Mouse (Mus musculus) left cerebral cortex, adult 11 months (tissue): ENCODE results near the gene Arhgap24.

ENCODE experiments used
- DNase-seq: peaks from one replicate; pipeline ENCODE4 v3.0.0; 2022; ENCODE audit warnings: low spot score

Gene Arhgap24

DNA sequence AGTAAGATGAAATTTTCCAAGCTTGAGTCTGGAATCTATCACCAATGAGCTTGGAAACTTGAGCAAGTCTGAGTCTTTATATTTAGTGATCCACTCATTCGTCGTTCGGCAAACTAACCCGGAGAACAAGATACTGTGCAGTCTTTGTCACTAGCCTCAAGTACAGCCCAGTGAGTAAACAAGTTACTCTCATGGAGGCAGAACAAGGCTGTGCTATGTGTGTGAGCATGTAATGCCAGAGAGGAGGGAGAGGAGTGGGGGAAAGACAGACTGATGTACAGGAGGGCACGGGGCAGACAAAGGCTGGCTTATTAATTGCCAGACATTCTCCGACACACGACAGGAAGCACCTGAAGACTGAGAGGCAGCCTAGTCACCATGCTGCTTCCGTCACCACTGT is 97.2 kb downstream of the Arhgap24 start:
- DNase-seq, result no peak

DNA sequence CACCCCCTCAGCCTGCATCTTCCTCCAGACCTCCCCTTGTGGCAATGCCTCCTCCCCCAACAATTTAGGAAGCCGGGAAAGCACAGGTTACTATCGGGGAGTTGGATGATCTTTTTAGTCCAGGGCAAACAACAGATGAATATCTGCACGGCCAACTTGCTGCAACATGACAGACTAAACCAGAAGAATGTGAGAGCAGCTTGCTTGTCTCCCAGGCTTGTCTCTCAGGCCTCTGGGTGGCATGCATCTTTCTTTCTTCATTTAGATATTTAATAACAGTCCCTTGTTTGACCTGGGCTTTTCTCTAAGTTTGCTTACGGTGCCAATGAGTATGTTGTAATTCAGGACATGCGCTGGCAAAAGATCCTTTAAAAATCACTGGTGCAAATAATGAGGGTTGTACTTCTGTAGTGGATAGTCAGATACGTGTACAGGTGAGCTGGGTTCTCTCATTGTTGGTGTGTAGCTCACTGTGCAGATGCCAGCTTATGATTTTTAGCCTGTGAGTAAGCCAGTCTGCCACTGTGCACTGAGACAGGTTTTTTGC is 101.7 kb downstream of the Arhgap24 start:
- DNase-seq, result no peak

DNA sequence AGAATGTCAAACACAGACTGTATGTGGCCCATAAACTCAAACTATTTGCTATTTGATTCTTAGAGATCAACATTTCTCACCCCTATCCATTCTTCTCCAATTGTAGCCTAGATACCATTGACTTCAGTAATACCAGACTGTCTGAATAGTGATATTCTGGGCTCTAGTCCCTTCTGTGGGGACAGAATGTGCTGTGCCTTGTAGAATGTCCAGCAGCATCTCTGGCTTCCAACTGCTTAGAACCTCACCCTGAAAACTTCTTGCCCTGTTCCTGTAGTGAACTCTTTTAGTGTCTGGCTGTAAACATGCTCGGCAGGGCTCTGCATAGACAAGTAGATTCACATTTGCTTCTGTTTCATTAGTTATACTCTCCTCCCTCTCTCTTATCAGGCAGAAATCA is 110.2 kb downstream of the Arhgap24 start:
- no peak for DNase-seq

DNA sequence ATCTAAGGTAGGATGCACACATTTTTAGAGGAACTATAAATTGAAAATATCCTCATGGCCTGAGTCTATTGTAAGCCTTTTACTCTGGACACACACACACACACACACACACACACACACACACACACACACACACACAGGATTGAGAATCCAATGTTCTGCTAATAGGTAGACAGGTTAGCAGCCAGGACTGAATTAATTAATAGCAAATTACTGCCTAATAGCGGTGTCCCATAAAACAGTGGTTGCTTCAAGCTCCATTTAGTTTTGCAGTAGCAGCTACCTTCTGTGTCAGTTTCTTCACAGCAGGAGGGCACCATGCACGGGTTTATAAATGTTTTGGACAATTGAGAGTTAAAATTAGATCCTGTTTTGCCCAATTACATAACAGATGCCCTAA is 111.9 kb downstream of the Arhgap24 start:
- no peak for DNase-seq

DNA sequence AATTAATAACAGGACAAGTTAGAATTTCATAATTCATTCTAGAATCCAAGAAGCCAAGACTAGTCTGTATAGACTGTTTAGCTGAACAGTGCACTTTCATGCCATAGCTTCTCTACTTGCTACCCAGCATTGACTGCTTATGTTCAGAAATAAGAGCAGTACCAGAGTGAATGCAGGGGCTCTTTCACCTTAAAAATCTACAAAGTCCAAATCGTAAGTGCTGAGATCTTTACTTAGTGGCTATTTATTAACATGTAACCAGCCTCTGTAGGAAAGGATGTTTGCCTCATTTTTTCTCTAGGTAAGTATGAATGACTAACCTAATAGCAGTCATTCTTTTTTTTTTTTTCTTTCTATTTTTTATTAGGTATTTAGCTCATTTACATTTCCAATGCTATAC is 117.9 kb downstream of the Arhgap24 start:
- no peak for DNase-seq

DNA sequence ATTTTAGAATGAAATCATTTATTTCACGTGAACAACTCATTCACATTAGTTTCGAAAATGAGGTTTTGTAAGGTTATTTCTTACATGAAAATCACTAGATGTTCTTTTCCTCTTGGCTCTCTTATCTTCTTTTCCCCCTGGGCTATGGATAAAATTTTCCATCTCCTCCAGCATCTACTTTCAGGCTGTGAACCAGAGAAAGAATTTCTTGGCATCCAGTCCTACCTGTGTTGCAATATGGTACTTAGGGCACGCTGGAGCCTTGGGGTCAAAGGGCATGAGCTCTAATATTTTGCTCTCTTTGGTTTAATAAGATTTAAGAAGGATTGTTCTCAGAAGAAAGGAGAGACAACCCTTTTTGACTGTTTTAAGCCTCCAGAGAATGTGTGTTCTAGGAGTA is 132.4 kb downstream of the Arhgap24 start:
- no peak for DNase-seq

DNA sequence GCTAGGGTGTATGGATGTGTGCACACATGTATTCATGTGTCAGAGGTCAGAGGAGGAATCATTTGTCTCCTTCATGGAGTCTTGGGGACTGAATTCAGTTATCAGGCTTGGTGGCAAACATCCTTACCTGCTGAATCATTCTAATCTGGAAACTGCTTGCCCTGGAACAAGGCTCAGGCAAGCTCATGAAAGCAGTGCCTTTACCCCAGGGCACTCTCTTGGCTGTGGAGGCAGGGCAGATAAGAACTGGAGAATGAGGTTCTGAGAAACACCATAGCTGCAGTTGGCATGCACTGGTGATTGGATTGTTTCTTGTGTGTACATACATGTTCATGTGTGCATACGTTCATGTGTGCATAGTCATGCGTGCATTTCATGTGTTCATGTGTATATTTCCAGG is 132.9 kb downstream of the Arhgap24 start:
- DNase-seq, result no peak

DNA sequence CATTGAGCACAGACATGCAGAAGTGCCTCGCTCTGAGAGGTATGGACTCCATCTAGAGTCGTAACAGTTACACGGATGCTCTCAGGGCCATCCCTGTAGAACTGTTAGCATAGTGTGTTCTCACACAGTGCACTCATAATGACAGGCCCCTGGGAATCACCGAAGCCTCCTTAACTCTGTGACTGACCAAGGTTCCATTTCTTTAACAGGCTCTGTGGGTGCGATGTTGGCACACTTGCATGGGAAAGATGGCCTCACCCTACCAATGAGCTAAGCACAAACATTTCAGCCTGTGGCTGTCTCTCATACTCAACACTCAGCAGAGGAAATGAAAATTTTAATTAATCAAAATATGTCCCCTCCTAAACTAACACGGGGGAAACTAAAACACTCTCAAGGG is 134.1 kb downstream of the Arhgap24 start:
- no peak for DNase-seq

DNA sequence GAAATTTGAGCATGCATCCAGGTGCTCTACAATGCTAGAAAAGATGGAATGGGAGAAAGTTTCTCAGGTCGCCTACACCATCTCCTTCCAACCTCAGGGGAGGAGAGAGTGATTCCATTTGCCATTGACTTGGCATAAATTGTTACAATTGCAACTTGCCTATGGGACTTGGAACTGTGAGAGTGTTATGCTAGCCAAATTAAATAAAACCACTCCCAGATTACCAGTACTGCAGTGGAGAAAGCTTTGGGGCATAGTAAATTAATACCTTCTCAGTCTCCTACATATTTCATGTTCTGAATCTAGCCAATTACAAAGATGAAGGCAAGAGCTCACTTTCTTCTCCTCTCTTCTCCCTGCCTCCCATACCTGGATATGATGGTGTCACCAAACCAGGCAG is 139.8 kb downstream of the Arhgap24 start:
- DNase-seq, result no peak

DNA sequence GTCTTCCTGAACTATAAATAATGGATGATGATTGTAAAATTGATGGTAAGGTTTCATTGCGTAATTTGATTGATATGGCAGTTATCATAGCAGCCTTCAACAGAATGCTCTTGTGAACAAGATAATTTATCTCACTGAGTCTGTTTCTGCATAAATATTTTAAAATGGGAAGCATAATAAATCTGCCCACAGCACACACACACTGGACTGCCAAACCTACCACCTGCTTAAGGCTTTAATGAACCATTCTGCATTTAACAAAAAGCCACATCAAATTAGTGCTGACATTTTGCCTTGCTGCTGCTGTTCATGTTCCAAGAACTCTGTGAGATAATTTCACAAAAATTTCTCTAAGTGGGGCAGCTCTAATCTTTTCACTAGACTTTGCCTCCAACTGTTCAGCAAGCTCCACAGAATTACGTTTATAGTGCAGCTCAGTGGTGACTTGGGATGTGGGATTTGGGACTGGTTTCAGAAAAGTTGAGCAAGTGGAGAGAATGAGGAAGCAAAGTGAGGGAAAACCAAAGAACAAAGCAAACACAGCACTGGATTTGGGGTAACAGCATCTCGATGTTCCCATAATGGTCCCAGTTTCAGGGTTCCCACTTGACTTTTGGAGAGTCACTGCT is 142.7 kb downstream of the Arhgap24 start:
- no peak for DNase-seq

DNA sequence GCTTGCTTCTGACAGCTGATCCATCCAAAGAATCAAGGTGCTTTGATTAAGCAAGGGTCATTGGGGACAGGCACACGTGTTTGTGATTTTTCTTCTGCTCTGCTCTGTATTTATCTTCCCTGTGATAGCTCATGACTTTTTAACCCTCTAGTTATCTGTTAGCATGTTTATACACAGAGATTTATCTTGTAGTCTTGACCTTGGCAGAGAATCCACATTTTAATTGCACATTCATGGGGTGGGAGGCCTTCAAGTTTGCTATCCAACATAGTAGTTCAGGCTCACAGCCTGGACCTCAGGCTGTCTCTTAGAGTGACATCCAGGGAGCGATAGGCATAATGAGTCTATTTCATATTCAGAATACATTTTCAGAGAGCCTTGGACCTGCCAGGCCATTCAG is 145.5 kb downstream of the Arhgap24 start:
- DNase-seq, result no peak

DNA sequence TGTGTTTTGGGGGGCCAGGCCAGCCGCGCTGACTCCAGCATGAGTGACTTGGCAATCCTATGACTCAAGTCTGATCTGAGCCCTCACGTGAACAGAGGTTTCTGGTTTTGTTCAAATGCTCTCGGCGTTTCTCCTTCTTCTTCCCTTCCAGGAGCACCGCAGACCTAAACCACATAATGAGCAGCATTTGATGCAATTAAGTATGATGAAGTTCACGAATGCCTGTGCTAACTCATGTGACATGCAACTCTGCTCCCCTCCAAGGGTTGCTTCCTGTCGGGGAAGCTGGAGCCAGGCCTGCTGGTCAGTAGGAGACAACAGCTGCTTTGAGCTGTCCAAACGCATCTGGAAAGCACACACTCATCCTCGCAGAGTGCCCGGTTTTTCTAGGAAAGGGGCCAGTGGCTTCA is 148.2 kb downstream of the Arhgap24 start:
- no peak for DNase-seq

DNA sequence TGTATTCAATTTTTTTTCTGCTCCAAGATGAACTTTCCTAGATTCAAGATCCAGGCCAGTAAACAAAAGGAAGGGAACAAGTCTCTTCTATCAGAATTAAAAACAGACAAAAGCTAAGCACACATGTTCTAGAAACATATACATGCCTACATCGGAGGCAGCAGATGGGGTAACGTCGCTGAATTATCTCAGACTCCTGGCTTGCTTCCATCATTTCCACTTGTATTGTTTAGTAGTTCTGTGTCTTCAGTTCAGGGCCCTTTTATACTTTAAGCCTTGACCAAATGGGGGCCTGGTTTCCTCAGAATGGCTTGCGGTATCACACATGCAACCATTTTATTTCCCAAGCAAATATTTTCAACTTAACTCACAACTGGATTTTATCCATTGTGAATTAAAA is 154.4 kb downstream of the Arhgap24 start:
- DNase-seq, result no peak

DNA sequence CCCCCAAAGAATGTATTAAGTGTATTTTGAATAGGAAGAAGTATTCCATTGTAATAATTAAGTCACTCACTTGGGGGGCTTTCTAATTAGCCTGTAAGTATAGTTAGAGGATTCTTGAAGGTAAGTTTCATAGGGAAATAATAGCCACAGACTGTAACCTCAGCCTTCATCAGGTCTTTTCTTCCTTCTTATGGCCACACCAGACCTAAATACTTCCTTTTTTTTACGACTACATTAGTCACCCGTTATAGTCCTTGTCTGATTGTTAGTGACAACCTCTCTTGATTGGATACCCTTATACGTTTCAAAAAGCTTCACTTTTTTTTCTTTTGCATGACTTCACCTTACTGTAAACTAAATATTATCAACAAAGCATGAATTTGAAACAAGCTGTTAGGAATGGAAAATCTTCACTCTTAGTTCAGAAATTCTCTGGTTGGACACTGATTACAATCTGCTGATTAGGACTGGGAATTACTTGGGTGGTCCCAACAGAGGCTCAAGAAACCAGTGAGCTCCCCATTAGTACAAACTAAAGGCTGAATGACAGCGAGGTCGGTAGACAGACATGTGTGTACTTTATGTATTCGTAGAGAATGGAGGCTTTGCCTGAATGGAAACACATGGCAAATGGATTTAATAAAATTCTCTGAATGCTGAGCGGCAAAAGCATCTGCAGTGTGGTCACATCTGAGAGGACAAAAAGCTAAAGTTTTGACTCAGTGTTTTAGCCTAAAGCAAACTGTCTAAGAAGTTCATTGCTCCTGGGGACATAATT is 158.8 kb downstream of the Arhgap24 start:
- no peak for DNase-seq

DNA sequence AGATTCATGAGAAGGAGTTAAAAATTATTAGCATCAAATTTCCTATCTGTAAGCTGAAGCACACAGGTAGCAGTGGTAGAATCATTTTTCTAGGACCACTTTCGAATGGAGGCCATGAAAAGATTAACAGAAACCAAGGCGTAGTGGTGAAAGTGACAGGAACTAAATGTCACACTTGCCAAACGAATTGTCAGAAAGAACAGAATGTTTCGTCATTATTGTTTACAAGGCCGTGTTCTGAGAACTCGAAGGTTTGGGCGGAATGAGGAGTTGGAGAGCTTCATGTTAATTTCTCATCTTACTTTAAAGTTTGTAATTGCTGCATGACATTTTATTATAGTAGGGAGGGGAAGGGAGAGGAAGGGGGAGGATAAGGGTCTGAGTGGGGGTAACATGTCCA is 162.2 kb downstream of the Arhgap24 start:
- no peak for DNase-seq

DNA sequence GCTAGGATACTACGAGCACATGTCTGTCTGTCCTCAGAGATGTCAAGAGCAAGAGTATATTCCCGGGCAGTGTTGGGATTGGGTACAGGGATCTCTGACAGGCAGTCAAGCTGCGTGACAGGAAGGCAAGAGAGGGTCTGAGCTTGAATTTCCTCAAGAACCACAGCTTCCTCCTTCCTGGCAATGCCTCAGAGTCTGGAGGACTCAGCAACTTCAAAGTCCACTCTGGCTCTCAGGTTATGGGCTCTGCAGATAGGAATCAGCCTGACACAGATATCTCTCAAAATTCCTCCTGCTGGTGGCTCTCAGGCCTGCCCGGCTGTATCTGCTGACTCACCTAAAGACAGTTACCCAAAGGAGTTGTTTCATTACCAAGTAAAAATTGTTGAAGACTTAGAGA is 162.6 kb downstream of the Arhgap24 start:
- DNase-seq, result no peak

DNA sequence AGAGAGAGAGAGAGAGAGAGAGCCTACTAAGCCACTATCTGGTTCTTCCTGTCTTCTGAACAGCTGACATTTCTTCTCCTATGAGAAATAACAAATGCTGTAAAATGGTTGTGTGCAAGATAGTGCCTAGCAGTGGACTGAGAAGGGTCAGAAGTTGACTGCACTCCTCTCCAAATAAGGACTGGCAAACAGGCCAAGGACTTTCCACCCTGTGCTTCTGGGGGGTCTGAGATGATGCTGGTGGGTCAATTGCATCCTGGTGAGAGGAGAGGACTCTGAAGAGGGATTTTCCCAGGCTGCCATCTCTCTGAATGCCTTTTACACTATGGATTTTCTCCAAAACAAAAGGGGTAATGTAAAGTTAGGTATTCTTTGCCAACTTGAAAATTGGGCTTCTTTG is 177.9 kb downstream of the Arhgap24 start:
- DNase-seq, result no peak

DNA sequence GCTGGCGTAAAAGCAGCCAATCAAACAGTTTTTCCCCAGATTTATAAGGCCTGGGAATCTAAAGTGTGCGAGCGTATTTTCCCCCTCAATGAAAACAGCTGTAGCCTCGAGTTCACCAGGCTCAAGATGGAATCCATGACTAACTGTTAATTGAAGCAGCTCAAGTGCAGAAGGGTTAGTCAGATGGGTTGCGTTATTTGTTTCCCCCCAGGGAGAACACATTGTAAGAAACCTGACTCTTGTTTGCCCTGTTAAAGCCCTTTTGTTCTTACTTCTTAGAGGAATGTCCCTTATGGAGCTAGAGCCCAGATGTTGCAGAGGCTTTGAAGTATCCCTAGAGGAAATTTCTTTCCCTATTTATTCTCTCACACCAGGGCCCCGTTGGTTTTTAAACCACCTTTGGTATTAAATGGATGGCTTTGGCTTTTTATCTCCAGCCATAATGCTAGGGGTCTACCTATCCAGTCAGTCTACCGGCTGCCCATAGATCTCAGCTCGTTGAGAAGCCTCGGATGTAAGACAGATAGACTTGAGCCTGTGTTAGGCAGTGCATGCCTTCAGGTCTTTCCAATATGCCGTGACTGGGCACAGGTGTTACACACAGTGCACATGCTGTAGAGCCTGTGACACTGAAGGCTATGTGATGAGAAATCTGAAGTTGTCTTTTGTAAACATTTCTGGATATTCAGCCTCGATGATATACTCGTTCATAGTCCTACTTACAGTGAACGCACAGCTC is 184.0 kb downstream of the Arhgap24 start:
- no peak for DNase-seq

DNA sequence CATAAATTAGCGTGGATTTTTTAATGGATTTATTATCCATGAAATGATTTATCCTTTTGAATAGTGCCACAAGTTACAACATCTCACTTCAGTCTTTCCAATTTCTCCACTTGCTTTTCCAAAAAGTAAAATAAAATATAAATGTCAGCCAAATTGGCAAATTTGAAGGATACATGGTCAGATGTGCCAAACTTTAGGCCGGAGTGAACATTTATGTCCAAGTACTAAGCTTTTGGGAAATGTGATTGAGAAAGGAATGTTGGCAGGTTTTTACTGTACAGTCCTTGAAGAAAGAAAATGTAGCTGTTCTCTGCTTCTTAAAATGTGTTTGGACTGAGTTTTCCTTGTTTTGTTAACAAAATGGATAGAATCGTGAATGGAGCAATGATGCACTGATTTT is 185.7 kb downstream of the Arhgap24 start:
- DNase-seq, result no peak

DNA sequence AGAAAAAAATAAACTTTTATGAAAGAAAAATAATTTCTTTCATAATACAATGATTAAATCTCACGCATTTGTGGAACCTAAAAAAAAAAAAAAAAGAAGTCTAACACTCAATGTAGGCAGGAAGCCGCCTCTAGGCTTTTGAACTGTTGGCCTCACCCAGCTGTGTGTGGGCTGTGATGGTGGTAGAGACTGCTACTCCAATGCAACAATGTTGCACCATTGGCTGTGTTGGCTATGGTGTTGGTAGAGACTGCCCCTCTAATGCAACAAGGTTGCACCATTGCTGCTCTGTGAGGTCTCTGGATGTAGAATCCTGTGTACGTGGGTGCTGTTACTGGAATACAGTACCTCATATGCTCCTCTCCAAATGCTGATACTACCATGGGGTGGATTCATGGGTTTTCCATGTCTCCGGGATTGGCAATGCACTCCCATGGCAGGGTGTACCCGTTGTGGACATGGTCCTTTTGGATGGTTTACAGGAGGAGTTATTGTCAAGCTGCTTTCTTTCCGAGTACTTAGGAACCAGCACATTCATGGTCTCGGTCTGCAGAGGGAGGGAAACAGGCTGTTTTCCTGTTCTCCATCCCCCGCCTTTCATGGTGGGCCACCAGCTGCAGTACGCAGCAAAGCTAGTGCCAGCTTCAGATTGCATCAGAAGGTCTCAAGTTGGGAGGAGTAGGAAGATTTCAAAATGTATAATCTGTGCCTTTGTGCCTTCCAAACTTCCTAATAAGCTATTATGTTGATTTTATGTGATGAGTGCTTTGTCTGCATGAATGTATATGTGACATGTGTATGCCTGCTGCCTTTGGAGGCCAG is 186.8 kb downstream of the Arhgap24 start:
- DNase-seq, result no peak

DNA sequence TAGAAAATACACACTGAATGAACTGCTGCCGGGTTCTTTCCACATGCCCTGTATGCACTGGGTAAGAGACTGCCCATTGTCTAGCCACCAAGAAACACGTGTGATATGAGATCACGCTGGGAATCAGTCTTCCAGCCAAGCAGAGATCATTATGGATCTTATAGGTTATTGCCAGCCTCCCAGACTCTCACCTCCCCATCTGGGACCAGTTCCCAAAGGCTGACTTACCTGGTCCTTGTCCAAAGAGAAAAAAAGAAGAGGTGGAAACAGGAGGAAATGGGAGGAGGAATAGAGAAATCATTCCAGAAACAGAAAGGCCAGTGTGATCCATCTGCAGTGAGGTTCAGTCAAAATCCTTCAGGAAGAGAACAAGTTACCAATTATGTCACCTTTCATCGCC is 189.0 kb downstream of the Arhgap24 start:
- no peak for DNase-seq

DNA sequence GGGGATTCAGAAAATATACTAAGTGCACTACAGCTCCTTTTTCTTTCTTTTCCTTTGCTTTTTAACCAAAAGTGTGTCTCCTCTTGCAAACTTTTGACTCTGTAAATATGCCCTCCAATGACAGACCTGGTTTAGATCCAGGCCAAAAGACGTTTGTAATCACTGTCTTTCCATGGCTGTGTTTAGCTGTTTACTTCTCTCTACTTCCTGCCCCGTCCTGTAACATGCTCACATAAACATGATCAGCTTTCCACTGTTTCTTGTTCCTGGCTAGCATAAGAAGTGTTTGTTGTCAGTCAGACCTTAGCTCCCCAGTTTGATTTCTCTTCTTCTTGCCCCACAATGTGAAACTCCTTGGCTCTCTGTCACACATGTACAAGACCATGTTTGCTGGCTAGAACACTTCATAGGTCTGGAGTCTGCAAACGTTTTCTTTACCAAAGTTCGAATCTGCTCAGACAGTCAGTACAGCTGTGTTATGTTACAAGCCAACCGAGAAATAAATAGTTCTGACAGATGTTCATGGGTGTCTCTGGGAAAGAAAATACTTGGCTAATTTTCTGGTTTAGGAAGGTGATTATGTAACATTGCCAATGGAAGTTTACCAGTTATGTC is 189.6 kb downstream of the Arhgap24 start:
- DNase-seq, result no peak
